Comparison of ENCODE assay signal across 21 mouse cellular contexts in the genomic region with DNA sequence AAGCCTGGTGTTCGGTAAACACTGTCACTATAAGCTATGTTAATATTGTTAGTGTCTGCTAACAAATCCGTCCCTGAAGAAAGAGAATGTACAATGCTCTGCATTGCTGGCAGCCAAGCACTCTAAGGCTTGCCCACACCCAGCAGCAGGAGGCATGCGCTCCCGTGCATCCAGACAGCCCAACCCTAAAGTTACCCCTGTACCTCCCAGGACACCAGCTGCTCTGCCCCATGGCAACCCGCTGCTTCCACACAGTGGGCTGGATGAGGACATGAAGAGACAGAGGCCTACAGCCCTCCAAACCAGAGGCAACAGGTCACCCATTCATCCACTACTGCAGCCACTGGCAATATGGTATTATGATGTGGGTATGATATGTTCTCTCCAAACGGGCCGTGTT.
DNase-seq lines count a peak whose midpoint lies in the region; ATAC-seq and TF ChIP-seq lines count a peak whose summit lies in the region.
"Had no signal": no experiment of that assay in that cellular context is flagged by ENCODE, and none has a peak within 500 bp of the region (broad histone marks: within the 10 kb centered on the region; RNA-seq: fewer than 3 reads in every experiment).

No protein-coding gene starts in this region.

- H3K9ac ChIP-seq in hindbrain, embryonic 15.5 days: no peak overlapping the region
- no peak overlapping the region for H3K9ac ChIP-seq in hindbrain, embryonic 12.5 days
- no peak overlapping the region for H3K9ac ChIP-seq in midbrain, embryonic 14.5 days (replicated peaks; ENCODE audit: low read length)
- no peak overlapping the region for H3K9ac ChIP-seq in midbrain, embryonic 11.5 days (ENCODE audit: low read length)
- H3K9ac ChIP-seq in hindbrain, postnatal 0 days (replicated peaks; ENCODE audit: low read length): no peak overlapping the region
- H3K9ac ChIP-seq in neural tube, embryonic 14.5 days (replicated peaks; ENCODE audit: low read depth, low read length): no peak overlapping the region
- H3K9ac ChIP-seq: intestine, embryonic 15.5 days; limb, embryonic 13.5 days; liver, embryonic 14.5 days had no signal

- no peak for TF ChIP-seq CTCF in hindbrain, postnatal 0 days (IDR thresholded peaks at IDR 0.05; ENCODE audit: low read depth)

- WGBS in hindbrain, embryonic 15.5 days: 53% methylated on average over 7 of the region's 7 CpGs
- 76% methylated on average over 7 of the region's 7 CpGs for WGBS in hindbrain, embryonic 12.5 days
- 75% methylated on average over 7 of the region's 7 CpGs for WGBS in midbrain, embryonic 14.5 days
- WGBS in midbrain, embryonic 11.5 days: 86% methylated on average over 7 of the region's 7 CpGs
- WGBS in hindbrain, postnatal 0 days: 40% methylated on average over 7 of the region's 7 CpGs
- 66% methylated on average over 7 of the region's 7 CpGs for WGBS in neural tube, embryonic 14.5 days

- ATAC-seq in hindbrain, embryonic 15.5 days (ENCODE audit: low FRiP score, low read depth): peak; percentile 57; the same call in 1 of the 2 replicates
- no peak for ATAC-seq in hindbrain, embryonic 12.5 days (ENCODE audit: low FRiP score)
- no peak for ATAC-seq in midbrain, embryonic 14.5 days (ENCODE audit: low FRiP score, low TSS enrichment)
- no peak for ATAC-seq in midbrain, embryonic 11.5 days (ENCODE audit: low FRiP score)
- peak; percentile 33 for ATAC-seq in hindbrain, postnatal 0 days
- ATAC-seq in neural tube, embryonic 14.5 days (ENCODE audit: low read depth): peak; percentile 56; the same call in 1 of the 2 replicates
- ATAC-seq: intestine, embryonic 15.5 days had no signal

- peaks cover 23% of the 10 kb centered on the region for H3K4me1 ChIP-seq in hindbrain, embryonic 15.5 days (replicated peaks)
- peaks cover 17% of the 10 kb centered on the region for H3K4me1 ChIP-seq in hindbrain, embryonic 12.5 days
- H3K4me1 ChIP-seq in midbrain, embryonic 14.5 days (ENCODE audit: control insufficient read depth, insufficient read depth, low read length): no peaks in the 10 kb centered on the region
- no peaks in the 10 kb centered on the region for H3K4me1 ChIP-seq in midbrain, embryonic 11.5 days (ENCODE audit: control insufficient read depth, insufficient read depth, low read length)
- H3K4me1 ChIP-seq in hindbrain, postnatal 0 days (ENCODE audit: insufficient read depth, low read length): 0 out of 2 replicates have a peak, but pooled peaks cover 9% of the 10 kb centered on the region
- H3K4me1 ChIP-seq in neural tube, embryonic 14.5 days (ENCODE audit: control insufficient read depth, insufficient read depth, low read length): 0 out of 2 replicates have a peak, but pooled peaks cover 10% of the 10 kb centered on the region

- H3K36me3 ChIP-seq in hindbrain, embryonic 15.5 days: peaks cover 20% of the 10 kb centered on the region; the same call in 1 of the 2 replicates
- H3K36me3 ChIP-seq in hindbrain, embryonic 12.5 days: peaks cover 53% of the 10 kb centered on the region
- H3K36me3 ChIP-seq in midbrain, embryonic 14.5 days (ENCODE audit: control insufficient read depth, insufficient read depth, low read length): peaks cover 62% of the 10 kb centered on the region
- 0 out of 2 replicates have a peak, but pooled peaks cover 2% of the 10 kb centered on the region for H3K36me3 ChIP-seq in midbrain, embryonic 11.5 days (ENCODE audit: control insufficient read depth, insufficient read depth, low read length)
- peaks cover 22% of the 10 kb centered on the region; the same call in 1 of the 2 replicates for H3K36me3 ChIP-seq in hindbrain, postnatal 0 days (ENCODE audit: insufficient read depth, low read length)
- no peaks in the 10 kb centered on the region; the same call in 1 of the 2 replicates for H3K36me3 ChIP-seq in neural tube, embryonic 14.5 days (ENCODE audit: control insufficient read depth, insufficient read depth, low read length)

- H3K4me3 ChIP-seq in hindbrain, embryonic 15.5 days: no peak overlapping the region
- no peak overlapping the region for H3K4me3 ChIP-seq in hindbrain, embryonic 12.5 days
- H3K4me3 ChIP-seq in midbrain, embryonic 14.5 days (replicated peaks; ENCODE audit: low read depth, low read length): no peak overlapping the region
- H3K4me3 ChIP-seq in midbrain, embryonic 11.5 days (ENCODE audit: low read depth, low read length): no peak overlapping the region
- no peak overlapping the region for H3K4me3 ChIP-seq in hindbrain, postnatal 0 days (ENCODE audit: low read length)
- H3K4me3 ChIP-seq in neural tube, embryonic 14.5 days (ENCODE audit: low read depth, low read length): no peak overlapping the region
- H3K4me3 ChIP-seq: erythroblast, embryonic 14.5 days; intestine, embryonic 15.5 days; limb, embryonic 13.5 days had no signal

- H3K27me3 ChIP-seq in hindbrain, embryonic 15.5 days: no peaks in the 10 kb centered on the region
- no peaks in the 10 kb centered on the region for H3K27me3 ChIP-seq in hindbrain, embryonic 12.5 days
- H3K27me3 ChIP-seq in midbrain, embryonic 14.5 days (ENCODE audit: control insufficient read depth, insufficient read depth, low read length): no peaks in the 10 kb centered on the region
- H3K27me3 ChIP-seq in midbrain, embryonic 11.5 days (ENCODE audit: control insufficient read depth, insufficient read depth, low read length): no peaks in the 10 kb centered on the region
- H3K27me3 ChIP-seq in hindbrain, postnatal 0 days (ENCODE audit: insufficient read depth, low read length): no peaks in the 10 kb centered on the region
- H3K27me3 ChIP-seq in neural tube, embryonic 14.5 days (ENCODE audit: control insufficient read depth, insufficient read depth, low read length): no peaks in the 10 kb centered on the region
- H3K27me3 ChIP-seq: intestine, embryonic 15.5 days; limb, embryonic 13.5 days had no signal

- no peaks in the 10 kb centered on the region for H3K9me3 ChIP-seq in hindbrain, embryonic 15.5 days
- H3K9me3 ChIP-seq in hindbrain, embryonic 12.5 days (replicated peaks): no peaks in the 10 kb centered on the region
- no peaks in the 10 kb centered on the region for H3K9me3 ChIP-seq in midbrain, embryonic 14.5 days (ENCODE audit: control insufficient read depth, low read length)
- H3K9me3 ChIP-seq in midbrain, embryonic 11.5 days (ENCODE audit: control insufficient read depth, low read length): no peaks in the 10 kb centered on the region
- no peaks in the 10 kb centered on the region for H3K9me3 ChIP-seq in hindbrain, postnatal 0 days (ENCODE audit: low read length)
- no peaks in the 10 kb centered on the region for H3K9me3 ChIP-seq in neural tube, embryonic 14.5 days (ENCODE audit: control insufficient read depth, low read length)
- H3K9me3 ChIP-seq: intestine, embryonic 15.5 days; limb, embryonic 13.5 days had no signal

- no peak for DNase-seq in midbrain, embryonic 14.5 days
- no peak for DNase-seq in midbrain, embryonic 11.5 days (ENCODE audit: low spot score, missing footprints)
- peak; percentile 40 for DNase-seq in hindbrain, postnatal 0 days (ENCODE audit: low spot score)
- DNase-seq in spleen, postnatal 36 days (ENCODE audit: low spot score in 2 of 2): no peak
- DNase-seq: adrenal gland, adult 2 months; cerebellum, adult 9-10 months; heart, adult 18-20 months; heart, postnatal 36 days; kidney, adult 9 months; kidney, postnatal 4 days; layer of hippocampus, adult 9-11 months; lung, postnatal 36 days; right cerebral cortex, adult 18-20 months; thymus, postnatal 4 days had no signal

- H3K27ac ChIP-seq in hindbrain, embryonic 15.5 days (replicated peaks): peak overlapping the region; percentile 63; the same call in 1 of the 2 replicates
- no peak overlapping the region; the same call in 1 of the 2 replicates for H3K27ac ChIP-seq in hindbrain, embryonic 12.5 days
- H3K27ac ChIP-seq in midbrain, embryonic 14.5 days (replicated peaks; ENCODE audit: low read depth, low read length): 0 out of 2 replicates have a peak overlapping the region, but pooled peaks have one; percentile 32
- no peak overlapping the region for H3K27ac ChIP-seq in midbrain, embryonic 11.5 days (ENCODE audit: low read depth, low read length)
- H3K27ac ChIP-seq in hindbrain, postnatal 0 days: peak overlapping the region; percentile 28
- H3K27ac ChIP-seq in neural tube, embryonic 14.5 days (ENCODE audit: low read depth, low read length): peak overlapping the region; percentile 48; the same call in 1 of the 2 replicates
- H3K27ac ChIP-seq: intestine, embryonic 15.5 days; limb, embryonic 13.5 days; liver, embryonic 14.5 days had no signal

- no peak overlapping the region for H3K4me2 ChIP-seq in hindbrain, embryonic 15.5 days
- H3K4me2 ChIP-seq in hindbrain, embryonic 12.5 days (replicated peaks): no peak overlapping the region
- H3K4me2 ChIP-seq in midbrain, embryonic 14.5 days (ENCODE audit: low read length): no peak overlapping the region
- no peak overlapping the region for H3K4me2 ChIP-seq in midbrain, embryonic 11.5 days
- no peak overlapping the region for H3K4me2 ChIP-seq in hindbrain, postnatal 0 days (ENCODE audit: low read depth, low read length)
- H3K4me2 ChIP-seq in neural tube, embryonic 14.5 days (ENCODE audit: low read depth, low read length): no peak overlapping the region
- H3K4me2 ChIP-seq: intestine, embryonic 15.5 days; limb, embryonic 13.5 days had no signal

Comparison
In these comparisons a context has a peak if more than half of its experiments do, and no peak if none do; other contexts are left out.
1. ATAC-seq: peak in hindbrain, embryonic 15.5 days (single experiment), hindbrain, postnatal 0 days (single experiment) and neural tube, embryonic 14.5 days (single experiment); none in hindbrain, embryonic 12.5 days (single experiment), midbrain, embryonic 14.5 days (single experiment) and midbrain, embryonic 11.5 days (single experiment).
2. H3K27ac ChIP-seq: peak in hindbrain, embryonic 15.5 days (single experiment), midbrain, embryonic 14.5 days (single experiment), hindbrain, postnatal 0 days (single experiment) and neural tube, embryonic 14.5 days (single experiment); none in hindbrain, embryonic 12.5 days (single experiment) and midbrain, embryonic 11.5 days (single experiment).